Mouse (Mus musculus) CH12.LX (cell line): Measurements from ENCODE around the gene Csmd2. TPM values are rescaled to one million over a fixed set of nuclear protein-coding genes. Genes with fewer than 3 reads are reported as not detected.

Experiments used
- DNase-seq: peaks from one replicate; pipeline ENCODE4 v3.0.0-alpha.2; 2013; ENCODE audit errors: extremely low read depth
- H3K27ac ChIP-seq: 2 replicates; pipeline ENCODE4 v1.5.1; 2012; ENCODE audit warnings: low read depth, mild to moderate bottlenecking, control low read depth, moderate library complexity; ENCODE audit not compliant: insufficient read depth
- H3K27me3 ChIP-seq: replicated peaks from 2 replicates; pipeline ENCODE3; 2012; ENCODE audit warnings: inconsistent platforms
- H3K36me3 ChIP-seq, 2 experiments: replicated peaks in 1 of 2; 2 replicates each; pipeline versions ENCODE3 to v1.6.1; 2012; ENCODE audit warnings: inconsistent platforms in 1 of 2, low read length in 1 of 2, mild to moderate bottlenecking in 1 of 2, mixed read lengths in 1 of 2, moderate library complexity in 1 of 2; ENCODE audit not compliant: control insufficient read depth in 1 of 2, insufficient read depth in 1 of 2
- H3K4me1 ChIP-seq, 2 experiments: 2 replicates each; pipeline ENCODE4 v1.6.1; 2012; ENCODE audit warnings: inconsistent platforms in 1 of 2, moderate library complexity in 1 of 2; ENCODE audit not compliant: insufficient read depth in 2 of 2, control insufficient read depth in 1 of 2
- H3K4me2 ChIP-seq: 2 replicates; pipeline ENCODE4 v1.6.1; 2012; ENCODE audit warnings: low read depth, mild to moderate bottlenecking, control low read depth; ENCODE audit not compliant: poor library complexity, insufficient read depth, severe bottlenecking
- H3K4me3 ChIP-seq, 3 experiments: fragments of 150-350 bp in 1 of 3; sonication (generic) in 1 of 3; replicated peaks in 1 of 3; 2 replicates each; pipeline versions ENCODE3 to v1.5.1; 2011 to 2012; ENCODE audit warnings: low read depth in 2 of 3, low read length in 2 of 3, mild to moderate bottlenecking in 2 of 3, moderate library complexity in 2 of 3, control low read depth in 1 of 3, improper control_type of control experiment in 1 of 3, inconsistent platforms in 1 of 3, mixed read lengths in 1 of 3; ENCODE audit not compliant: poor library complexity in 1 of 3
- H3K79me2 ChIP-seq: replicated peaks from 2 replicates; pipeline ENCODE4 v1.6.1; 2012; ENCODE audit warnings: mild to moderate bottlenecking, moderate library complexity; ENCODE audit not compliant: control insufficient read depth, poor library complexity, insufficient read depth, severe bottlenecking; ENCODE audit errors: extremely low read depth
- H3K9ac ChIP-seq: 2 replicates; pipeline ENCODE4 v1.6.1; 2012; ENCODE audit warnings: low read depth, mild to moderate bottlenecking, control low read depth, moderate library complexity; ENCODE audit not compliant: insufficient read depth
- H3K9me3 ChIP-seq: replicated peaks from 2 replicates; pipeline ENCODE3; 2012; ENCODE audit warnings: low read length, inconsistent platforms, mixed read lengths
- BHLHE40 ChIP-seq: IDR thresholded peaks from 2 replicates; pipeline ENCODE4 v1.6.1; 2011; ENCODE audit warnings: mild to moderate bottlenecking, low read depth, low read length, improper control_type of control experiment
- CHD2 ChIP-seq: IDR thresholded peaks from 2 replicates; pipeline ENCODE4 v1.6.1; 2011; ENCODE audit warnings: low read length, improper control_type of control experiment
- ELF1 ChIP-seq: IDR thresholded peaks from 2 replicates; pipeline ENCODE4 v1.6.1; 2014; ENCODE audit warnings: low read depth, mild to moderate bottlenecking, inconsistent platforms, low read length, improper control_type of control experiment
- EP300 ChIP-seq: IDR thresholded peaks from 2 replicates; pipeline ENCODE4 v1.6.1; 2011; ENCODE audit warnings: low read length, improper control_type of control experiment
- GABPA ChIP-seq: IDR thresholded peaks from 2 replicates; pipeline ENCODE4 v1.6.1; 2012; ENCODE audit warnings: low read depth, low read length, improper control_type of control experiment, inconsistent platforms; ENCODE audit not compliant: insufficient replicate concordance
- HCFC1 ChIP-seq: IDR thresholded peaks from 2 replicates; pipeline ENCODE4 v1.6.1; 2012; ENCODE audit warnings: low read depth, mild to moderate bottlenecking, inconsistent platforms, low read length, improper control_type of control experiment
- IRF4 ChIP-seq: IDR thresholded peaks from 2 replicates; pipeline ENCODE4 v1.6.1; 2014; ENCODE audit warnings: low read depth, mild to moderate bottlenecking, inconsistent platforms, low read length, improper control_type of control experiment
- JUND ChIP-seq: conservative IDR thresholded peaks from 2 replicates; pipeline ENCODE4 v1.6.1; 2011; ENCODE audit warnings: low read depth, low read length, improper control_type of control experiment
- MAZ ChIP-seq: IDR thresholded peaks from 2 replicates; pipeline ENCODE4 v1.6.1; 2012; ENCODE audit warnings: low read depth, mild to moderate bottlenecking, inconsistent platforms, low read length, improper control_type of control experiment, moderate library complexity
- MEF2A ChIP-seq: IDR thresholded peaks from 2 replicates; pipeline ENCODE4 v1.6.1; 2014; ENCODE audit warnings: low read depth, mild to moderate bottlenecking, inconsistent platforms, low read length, improper control_type of control experiment, borderline replicate concordance
- MYC ChIP-seq: IDR thresholded peaks from 2 replicates; pipeline ENCODE4 v1.6.1; 2011; ENCODE audit warnings: low read depth, mild to moderate bottlenecking, improper control_type of control experiment, low read length
- NRF1 ChIP-seq: IDR thresholded peaks from 2 replicates; pipeline ENCODE4 v1.6.1; 2014; ENCODE audit warnings: low read depth, mild to moderate bottlenecking, inconsistent platforms, low read length, improper control_type of control experiment, moderate library complexity
- POLR2AphosphoS2 ChIP-seq: IDR thresholded peaks from 2 replicates; pipeline ENCODE4 v1.6.1; 2011; ENCODE audit warnings: low read depth, low read length, improper control_type of control experiment
- RAD21 ChIP-seq: IDR thresholded peaks from 2 replicates; pipeline ENCODE4 v1.6.1; 2011; ENCODE audit warnings: low read depth, mild to moderate bottlenecking, low read length, improper control_type of control experiment, moderate library complexity
- SIN3A ChIP-seq: IDR thresholded peaks from 2 replicates; pipeline ENCODE4 v1.6.1; 2012; ENCODE audit warnings: low read length, improper control_type of control experiment, inconsistent platforms
- USF1 ChIP-seq: IDR thresholded peaks from 2 replicates; pipeline ENCODE4 v1.6.1; 2014; ENCODE audit warnings: low read depth, mild to moderate bottlenecking, inconsistent platforms, low read length, improper control_type of control experiment
- USF2 ChIP-seq: conservative IDR thresholded peaks from 2 replicates; pipeline ENCODE4 v1.6.1; 2011; ENCODE audit warnings: low read depth, low read length, improper control_type of control experiment
- ZC3H11A ChIP-seq: IDR thresholded peaks from 2 replicates; pipeline ENCODE4 v1.6.1; 2012; ENCODE audit warnings: low read depth, mild to moderate bottlenecking, inconsistent platforms, low read length, improper control_type of control experiment
- ZMIZ1 ChIP-seq: IDR thresholded peaks from 2 replicates; pipeline ENCODE4 v1.6.1; 2012; ENCODE audit warnings: low read depth, mild to moderate bottlenecking, inconsistent platforms, low read length, improper control_type of control experiment
- dilution Hi-C: fragments of 300-500 bp; cut with MboI; formaldehyde crosslinking; loops from 2 replicates; pipeline ENCODE4 v1.14.3; 2020; ENCODE audit warnings: low sequenced_read_pairs; ENCODE audit not compliant: extremely low pct_unique_long_range_greater_than_20kb, extremely low pct_ligation_motif_present
- in situ Hi-C: fragments of 300-500 bp; cut with MboI; formaldehyde crosslinking; loops from 3 replicates; pipeline ENCODE4 v1.14.3; 2019; ENCODE audit warnings: low sequenced_read_pairs, low pct_ligation_motif_present, low pct_unique_long_range_greater_than_20kb, mixed read lengths
- polyA plus RNA-seq: library from polyadenylated mRNA; unstranded; fragments of >175 nt; gene quantifications from 2 replicates; pipeline ENCODE4 v1.2.1, GENCODE M21; 2012; ENCODE audit warnings: low read depth; ENCODE audit not compliant: insufficient read length
- total RNA-seq, 2 experiments: library from RNA; depleted of rRNA; stranded (reverse); fragments of 300-350 nt in 1 of 2; fragments of >200 nt in 1 of 2; gene quantifications; 2 replicates each; pipeline ENCODE4 v1.2.3; 2012 to 2014

Csmd2 gene
- total and polyA plus RNA-seq, 3 experiments: 0.08 to 0.80 TPM; not detected in 1

DNA sequence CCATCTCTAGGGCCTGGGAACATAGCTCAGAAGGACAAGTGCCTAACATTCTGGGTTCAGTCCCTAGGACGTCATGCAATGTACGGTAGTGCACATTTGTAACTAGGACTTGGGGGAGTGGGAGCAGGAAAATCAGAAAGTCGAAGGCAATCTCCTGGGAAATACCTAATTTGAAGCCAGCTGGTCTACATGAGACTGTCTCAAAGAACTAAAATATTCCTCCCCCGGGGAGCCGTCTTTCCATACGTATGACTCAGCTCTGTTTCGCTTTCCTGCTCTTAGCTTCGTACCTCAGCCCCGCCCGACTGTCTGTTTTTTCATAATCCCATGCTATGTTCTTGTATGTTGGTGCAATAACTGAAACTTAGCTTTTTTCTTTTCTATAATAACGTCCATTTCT lies 371.1 kb downstream of the Csmd2 start:
- H3K79me2 ChIP-seq: no peaks in the 10 kb centered on the region
- TF ChIP-seq BHLHE40 (no peak), JUND (no peak), CHD2 (no peak), POLR2AphosphoS2 (no peak), ZMIZ1 (no peak), EP300 (no peak), MYC (no peak), MAZ (no peak), ELF1 (no peak), HCFC1 (no peak), RAD21 (no peak)
- H3K9ac ChIP-seq: no peak overlapping the region
- in situ Hi-C loops (no loop called here), dilution Hi-C loops (no loop called here)
- no peaks in the 10 kb centered on the region for H3K27me3 ChIP-seq
- no peak overlapping the region for H3K27ac ChIP-seq
- H3K4me1 ChIP-seq: no peaks in the 10 kb centered on the region
- no peak for DNase-seq
- no peak overlapping the region for H3K4me2 ChIP-seq
- no peaks in the 10 kb centered on the region for H3K36me3 ChIP-seq
- H3K9me3 ChIP-seq: peaks cover 15% of the 10 kb centered on the region
- no peak overlapping the region for H3K4me3 ChIP-seq

GRCm38 (mm10) chr4:128365851-128366250 lies 378.2 kb downstream of the Csmd2 start:
- dilution Hi-C loops: no loop called here
- Histone ChIP-seq H3K27ac (no peak overlapping the region), H3K36me3 (no peaks in the 10 kb centered on the region), H3K79me2 (no peaks in the 10 kb centered on the region), H3K9ac (no peak overlapping the region), H3K4me3 (no peak overlapping the region), H3K4me2 (no peak overlapping the region), H3K4me1 (no peaks in the 10 kb centered on the region), H3K9me3 (peaks cover 40% of the 10 kb centered on the region), H3K27me3 (peaks cover 3% of the 10 kb centered on the region)
- in situ Hi-C loops: no loop called here
- TF ChIP-seq ZC3H11A: no peak
- TF ChIP-seq ELF1: no peak
- TF ChIP-seq GABPA: no peak
- TF ChIP-seq BHLHE40: no peak
- TF ChIP-seq MAZ: no peak
- TF ChIP-seq SIN3A: no peak
- TF ChIP-seq POLR2AphosphoS2: no peak
- no peak for TF ChIP-seq MEF2A
- no peak for TF ChIP-seq IRF4
- no peak for TF ChIP-seq NRF1
- no peak for TF ChIP-seq USF1
- no peak for TF ChIP-seq USF2
- no peak for DNase-seq
